Mouse (Mus musculus) mouse embryonic stem cell (cell line): ENCODE measurements at regions not wholly inside any gene's neighbourhood (a gene's known extent, or its start where the extent isn't known, plus 50 kb on each side); places are given as distances from the start of the nearest gene placed in this dataset.

Source experiments
- in situ Hi-C, 2 experiments: fragments of 300-500 bp; cut with MboI; formaldehyde crosslinking; loops; 1 replicate in 1 of 2; 3 replicates in 1 of 2; pipeline ENCODE4 v1.14.3; 2019 to 2020; ENCODE audit warnings: low sequenced_read_pairs in 2 of 2, low pct_unique_long_range_greater_than_20kb in 1 of 2, mixed read lengths in 1 of 2; ENCODE audit not compliant: unreplicated experiment in 1 of 2

DNA sequence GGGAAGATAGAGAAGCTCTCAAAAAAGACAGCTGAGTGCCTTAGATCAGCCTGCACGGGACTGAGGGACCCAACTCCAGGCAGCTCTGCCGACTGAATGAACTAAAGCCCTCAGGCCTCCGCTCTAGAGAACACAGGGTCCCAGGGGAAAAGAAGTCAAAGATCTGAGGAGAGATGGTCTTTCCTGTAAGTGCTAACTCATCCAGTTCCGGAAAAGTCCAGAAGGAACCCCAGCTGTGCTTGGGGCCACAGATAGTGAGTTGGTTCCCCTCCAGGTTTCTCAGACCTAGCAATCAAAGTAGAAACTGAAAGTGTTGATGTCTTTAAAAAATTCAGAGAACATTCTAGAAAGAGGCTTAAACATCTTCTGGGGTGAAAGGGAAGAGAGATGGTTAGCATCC, 220.0 kb downstream of the Rybp start:
- in situ Hi-C loops, result no loop called here

DNA sequence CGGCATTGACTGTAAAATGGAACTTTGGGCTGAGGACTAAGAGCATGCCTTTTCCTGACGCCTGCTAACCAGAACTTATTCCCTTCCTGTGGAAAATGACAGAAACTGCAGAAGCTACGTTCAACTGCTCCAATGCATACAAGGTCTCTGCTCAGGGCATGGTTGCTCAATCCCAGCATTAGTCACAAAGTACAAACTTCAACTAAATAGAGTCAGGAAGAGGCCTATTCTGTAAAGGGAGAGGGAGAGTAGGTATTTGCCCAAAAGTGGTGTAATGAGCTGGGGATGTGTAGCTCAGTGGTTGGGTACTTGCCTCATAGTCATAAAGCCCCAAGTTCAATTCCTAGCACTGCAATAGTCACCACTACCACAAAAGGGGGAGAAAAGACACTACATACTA, 221.7 kb downstream of the Rybp start:
- in situ Hi-C loops, result no loop called here

GRCm38 (mm10) chr6:100062961-100063360, 224.3 kb downstream of the Rybp start:
- in situ Hi-C loops, result no loop called here

GRCm38 (mm10) chr6:100059803-100060202, 227.5 kb downstream of the Rybp start:
- in situ Hi-C loops, result no loop called here

DNA sequence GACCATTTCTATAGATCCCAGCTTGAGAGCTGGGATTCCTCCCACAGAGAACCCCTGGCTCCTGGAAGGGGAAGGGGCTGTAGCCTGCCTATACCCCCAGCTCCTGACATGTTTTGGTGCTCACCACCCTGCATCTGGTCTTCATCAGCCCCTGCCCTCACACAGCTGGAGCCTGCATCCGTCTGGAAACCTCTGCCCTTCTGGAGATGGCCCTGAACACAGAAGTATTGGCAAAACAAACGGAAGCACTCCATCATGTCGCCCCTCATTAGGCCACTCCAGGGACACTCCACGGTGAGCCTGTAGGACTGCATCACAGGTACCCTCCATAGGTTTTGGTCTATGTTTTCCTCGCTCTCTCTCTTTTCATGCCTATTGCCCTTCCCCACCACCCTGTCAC, 231.3 kb downstream of the Rybp start:
- in situ Hi-C loops, result no loop called here

GRCm38 (mm10) chr6:100052955-100053795, 234.1 kb downstream of the Rybp start:
- in situ Hi-C loops, result no loop called here

GRCm38 (mm10) chr6:100052406-100052805, 234.9 kb downstream of the Rybp start:
- in situ Hi-C loops, result no loop called here

GRCm38 (mm10) chr6:100049036-100049435, 238.2 kb downstream of the Rybp start:
- in situ Hi-C loops, result no loop called here

- in situ Hi-C loops, result no loop called here
These were observed 240.9 kb downstream of the Rybp start for GRCm38 (mm10) chr6:100046186-100046990.

- in situ Hi-C loops, result no loop called here
These were observed 242.2 kb downstream of the Rybp start for GRCm38 (mm10) chr6:100045109-100045508.

DNA sequence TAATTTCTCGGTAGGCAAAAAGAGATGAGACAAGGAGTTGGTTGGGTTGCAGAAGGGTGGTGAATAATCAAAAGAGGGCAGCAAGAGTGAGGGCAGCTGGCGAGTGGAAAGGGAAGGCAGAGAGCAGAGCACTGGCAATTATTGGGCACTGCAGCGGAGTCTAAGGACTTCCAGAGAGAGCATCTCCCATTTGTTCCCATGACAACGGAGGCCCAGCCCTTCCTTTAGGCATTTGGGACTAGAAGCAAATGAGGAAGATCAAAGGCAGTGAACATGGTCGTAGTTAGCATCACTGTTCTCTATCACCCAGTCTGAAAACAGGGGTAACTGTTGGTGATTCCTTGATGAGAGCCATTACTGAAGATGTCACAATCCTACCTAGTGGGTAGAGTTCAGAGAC, 246.1 kb downstream of the Rybp start:
- in situ Hi-C loops, result no loop called here

DNA sequence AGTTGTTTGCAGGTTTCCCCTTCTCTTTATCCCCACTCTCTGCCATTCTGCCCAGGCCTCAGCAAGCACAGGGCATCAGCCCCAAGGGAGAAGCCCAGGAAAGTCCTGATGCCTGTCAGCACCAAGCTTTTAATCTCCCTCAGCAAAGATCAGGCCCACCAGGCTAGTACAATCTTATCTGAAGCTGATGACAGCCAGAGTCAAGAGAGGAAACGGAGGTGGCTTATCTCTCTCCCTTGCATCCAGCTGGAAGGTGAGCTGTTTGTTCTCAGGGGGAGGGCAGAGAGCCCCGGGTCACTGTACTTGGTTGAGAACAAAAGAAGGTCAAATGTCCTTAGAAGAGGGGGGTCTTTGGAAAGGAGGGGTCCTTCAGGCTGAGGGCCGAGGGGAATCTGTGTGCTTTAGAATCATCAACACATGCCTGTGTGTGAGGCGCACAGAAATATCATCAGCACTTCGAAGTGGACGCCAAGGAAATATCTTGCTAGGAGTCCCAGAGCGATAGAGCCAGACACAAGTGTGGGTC, 246.8 kb downstream of the Rybp start:
- in situ Hi-C loops, result no loop called here

DNA sequence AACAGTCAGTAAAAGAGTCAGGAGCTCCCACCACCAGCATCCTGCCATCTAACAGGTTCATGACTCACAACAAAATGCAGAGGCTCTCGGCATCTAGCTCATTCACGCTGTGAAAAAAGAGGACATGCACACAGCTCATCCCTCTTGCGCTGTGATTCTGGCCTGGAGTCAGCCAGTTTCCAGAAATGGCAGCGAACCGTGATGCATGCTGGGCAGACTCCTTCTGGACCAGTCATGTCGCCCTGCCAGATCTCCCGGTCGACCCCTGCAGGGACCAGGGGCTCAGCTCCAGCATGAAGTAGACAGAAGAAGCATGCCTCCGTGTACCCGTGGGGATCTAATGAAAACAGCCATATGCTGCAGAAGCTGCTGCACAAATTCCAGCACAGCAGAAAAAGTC, 254.6 kb downstream of the Rybp start:
- in situ Hi-C loops, result no loop called here

DNA sequence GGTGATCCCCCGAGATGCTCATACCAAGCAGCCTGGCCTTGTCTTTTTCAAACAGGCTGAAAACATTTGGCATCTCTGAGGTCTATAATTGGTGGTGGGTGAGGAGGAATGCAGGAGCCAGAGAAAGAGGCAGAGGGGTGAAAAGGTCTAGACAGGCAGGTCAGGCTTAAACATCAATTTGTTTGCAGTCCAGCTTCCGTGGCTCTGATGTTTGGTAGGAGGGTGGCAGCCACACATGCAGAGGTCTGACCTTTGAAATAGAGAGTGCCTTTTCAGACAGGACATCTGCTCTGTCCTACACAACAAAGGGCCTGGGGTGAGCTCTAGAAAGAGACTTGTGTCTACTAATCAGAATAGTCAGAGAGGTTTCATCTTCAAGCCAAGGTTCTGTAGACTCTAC, 256.8 kb downstream of the Rybp start:
- in situ Hi-C loops, result no loop called here

DNA sequence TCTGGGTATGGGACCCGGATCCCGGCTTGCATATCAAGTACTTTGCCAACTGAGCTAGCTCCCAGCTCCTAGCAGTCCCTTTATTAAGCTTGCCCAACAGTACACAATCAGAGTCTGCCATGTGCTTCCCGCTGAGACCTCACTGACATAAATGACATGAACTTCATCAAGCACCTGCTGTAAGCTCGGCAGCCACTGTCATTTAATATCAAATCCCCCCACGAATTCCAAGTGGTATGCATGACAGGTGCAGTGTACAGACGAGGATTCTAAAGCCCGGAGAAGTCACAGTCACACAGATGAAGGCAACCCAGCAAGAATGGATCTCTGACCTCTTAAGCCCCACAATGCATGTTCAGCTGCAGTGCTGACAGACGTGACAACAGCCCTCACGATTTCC, 257.3 kb downstream of the Rybp start:
- in situ Hi-C loops, result no loop called here

DNA sequence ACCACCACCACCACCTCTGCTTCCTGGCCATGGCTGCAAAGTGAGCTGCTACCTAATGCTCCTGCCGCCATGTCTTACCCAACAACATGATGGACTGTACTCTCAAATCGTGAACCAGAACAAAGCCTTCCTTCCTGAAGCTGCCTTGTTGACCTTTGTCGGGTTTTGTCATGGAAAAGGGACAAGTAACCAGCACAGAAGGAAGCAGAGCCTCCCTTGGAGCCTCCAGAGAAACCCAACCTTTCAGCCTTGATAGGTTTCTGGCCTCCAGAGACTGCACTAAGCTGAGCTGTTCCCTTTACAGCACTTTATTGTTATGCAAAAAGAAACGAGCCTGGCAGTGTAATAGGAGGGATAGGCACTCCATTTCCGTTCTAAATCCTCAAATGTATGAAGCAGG, 259.8 kb downstream of the Rybp start:
- in situ Hi-C loops, result no loop called here

- in situ Hi-C loops, result no loop called here
These were observed 261.7 kb downstream of the Rybp start for GRCm38 (mm10) chr6:100025531-100025951.

GRCm38 (mm10) chr6:100023434-100024095, 263.7 kb downstream of the Rybp start:
- in situ Hi-C loops, result no loop called here

GRCm38 (mm10) chr6:100019016-100019415, 268.3 kb downstream of the Rybp start:
- in situ Hi-C loops, result no loop called here
